Mouse (Mus musculus) gastrocnemius, postnatal 10 days (tissue): ENCODE data around the gene Cd8b1. TPM values are rescaled to one million over a fixed set of nuclear protein-coding genes. Genes with fewer than 3 reads are reported as not detected.

ENCODE experiments used
- DNase-seq: peaks from one replicate; pipeline ENCODE4 v3.0.0; 2021; ENCODE audit warnings: mixed read lengths
- total RNA-seq, 2 experiments: library from RNA; stranded (reverse); gene quantifications; 2 replicates each; pipeline ENCODE4 v1.2.3; 2021

The Cd8b1 gene
- total RNA-seq, 2 experiments from 2014 or later = 0.18 TPM; not detected in 1

GRCm38 (mm10) chr6:71351201-71351600 is 28.6 kb downstream of the Cd8b1 start:
- no peak for DNase-seq

- DNase-seq = no peak
Observed at GRCm38 (mm10) chr6:71352201-71352600, 29.6 kb downstream of the Cd8b1 start.

GRCm38 (mm10) chr6:71352866-71353427 is 30.4 kb downstream of the Cd8b1 start:
- DNase-seq = no peak

GRCm38 (mm10) chr6:71353722-71354121 is 31.1 kb downstream of the Cd8b1 start:
- DNase-seq = no peak

- DNase-seq = no peak
Observed at GRCm38 (mm10) chr6:71357493-71357892, 34.9 kb downstream of the Cd8b1 start.

- no peak for DNase-seq
Observed at GRCm38 (mm10) chr6:71360221-71360620, 37.6 kb downstream of the Cd8b1 start.

- DNase-seq = no peak
Observed at GRCm38 (mm10) chr6:71360751-71361150, 38.2 kb downstream of the Cd8b1 start.

GRCm38 (mm10) chr6:71361156-71361670 is 38.6 kb downstream of the Cd8b1 start:
- DNase-seq = no peak

- DNase-seq = no peak
Observed at GRCm38 (mm10) chr6:71363995-71364394, 41.4 kb downstream of the Cd8b1 start.

GRCm38 (mm10) chr6:71369416-71369815 is 46.8 kb downstream of the Cd8b1 start:
- no peak for DNase-seq

GRCm38 (mm10) chr6:71371085-71371605 is 48.6 kb downstream of the Cd8b1 start:
- no peak for DNase-seq

- DNase-seq = no peak
Observed at GRCm38 (mm10) chr6:71372041-71372720, 49.6 kb downstream of the Cd8b1 start.

GRCm38 (mm10) chr6:71373249-71373775 is 50.7 kb downstream of the Cd8b1 start, which contains the start of gene Cd8a:
Gene Cd8a, plus strand, starts transcription at chr6:71373427.
- no peak for DNase-seq

- DNase-seq = no peak
Observed at GRCm38 (mm10) chr6:71374311-71374829, 51.8 kb downstream of the Cd8b1 start.

GRCm38 (mm10) chr6:71374921-71375320 is 52.3 kb downstream of the Cd8b1 start:
- no peak for DNase-seq

- no peak for DNase-seq
Observed at GRCm38 (mm10) chr6:71376711-71377110, 54.1 kb downstream of the Cd8b1 start.

- DNase-seq = no peak
Observed at GRCm38 (mm10) chr6:71381654-71382053, 59.1 kb downstream of the Cd8b1 start.

Other genes with a start within 250 kb of the Cd8b1 start
- 1 to 10 TPM; 7.8 to 8.5 TPM for gene Thnsl2, start 178.3 kb upstream of the Cd8b1 start, total RNA-seq
- under 1 TPM in 1 of 2 experiments, not detected in 1; 0.70 TPM for gene Fabp1, start 123.0 kb upstream of the Cd8b1 start, total RNA-seq
- 10 to 100 TPM; 32.9 to 33.5 TPM for gene Krcc1, start 51.1 kb upstream of the Cd8b1 start, total RNA-seq
- gene Smyd1, start 555 bp upstream of the Cd8b1 start, total RNA-seq = 100 to 1,000 TPM; 196 to 220 TPM
- gene Cd8a, start 50.6 kb downstream of the Cd8b1 start, total RNA-seq = under 1 TPM; 0.14 to 0.20 TPM
- gene Rmnd5a, start 117.8 kb downstream of the Cd8b1 start, total RNA-seq = 10 to 100 TPM; 58.0 to 61.9 TPM
- 10 to 100 TPM; 20.5 to 22.9 TPM for gene Rnf103, start 171.1 kb downstream of the Cd8b1 start, total RNA-seq
- gene Chmp3, start 221.0 kb downstream of the Cd8b1 start, total RNA-seq = 10 to 100 TPM; 41.7 to 53.2 TPM